Mouse (Mus musculus): ENCODE results near the gene Wbp2.

The Wbp2 gene

DNA sequence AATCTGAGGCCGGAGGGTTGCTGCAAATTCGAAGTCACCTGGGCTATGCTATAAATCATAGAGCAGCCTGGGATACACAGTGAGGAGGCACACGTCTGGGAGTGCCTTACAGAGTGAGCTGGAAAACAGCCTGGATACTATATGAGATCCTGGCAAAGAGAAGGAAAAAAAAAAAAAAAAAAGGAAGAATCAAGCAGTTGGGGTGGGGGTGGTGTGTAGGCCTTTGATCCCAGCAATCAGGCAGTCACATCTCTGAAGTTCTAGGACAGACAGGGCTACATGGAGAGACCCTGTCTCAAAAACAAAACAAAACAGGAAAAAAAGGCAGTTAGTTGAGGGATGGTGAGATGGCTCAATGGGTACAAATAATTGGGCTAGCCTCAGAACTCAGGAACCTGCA, 50.1 kb downstream of the Wbp2 start:
- no peak for DNase-seq (ENCODE audit: extremely low read depth, low read depth, low spot score)

DNA sequence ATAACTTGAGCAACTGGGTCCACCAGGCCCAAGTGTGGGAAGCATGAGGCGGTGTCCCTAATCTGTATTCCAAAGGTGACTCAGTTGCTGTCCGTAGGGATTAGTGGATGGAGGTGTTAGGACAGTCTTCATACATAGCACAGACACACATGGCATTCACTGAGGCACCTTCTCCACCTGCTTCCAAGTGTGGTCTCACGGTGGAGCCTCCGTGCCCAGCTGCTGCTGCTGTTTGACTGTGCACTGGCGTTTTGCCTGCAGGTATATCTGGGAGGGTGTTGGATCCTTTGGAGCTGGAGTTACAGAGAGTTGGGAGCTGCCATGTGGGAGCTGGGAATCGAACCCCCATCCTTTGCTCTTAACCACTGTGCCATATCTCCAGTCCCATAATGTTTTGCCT, 52.2 kb downstream of the Wbp2 start:
- DNase-seq (ENCODE audit: extremely low read depth, low read depth, low spot score), result no peak

DNA sequence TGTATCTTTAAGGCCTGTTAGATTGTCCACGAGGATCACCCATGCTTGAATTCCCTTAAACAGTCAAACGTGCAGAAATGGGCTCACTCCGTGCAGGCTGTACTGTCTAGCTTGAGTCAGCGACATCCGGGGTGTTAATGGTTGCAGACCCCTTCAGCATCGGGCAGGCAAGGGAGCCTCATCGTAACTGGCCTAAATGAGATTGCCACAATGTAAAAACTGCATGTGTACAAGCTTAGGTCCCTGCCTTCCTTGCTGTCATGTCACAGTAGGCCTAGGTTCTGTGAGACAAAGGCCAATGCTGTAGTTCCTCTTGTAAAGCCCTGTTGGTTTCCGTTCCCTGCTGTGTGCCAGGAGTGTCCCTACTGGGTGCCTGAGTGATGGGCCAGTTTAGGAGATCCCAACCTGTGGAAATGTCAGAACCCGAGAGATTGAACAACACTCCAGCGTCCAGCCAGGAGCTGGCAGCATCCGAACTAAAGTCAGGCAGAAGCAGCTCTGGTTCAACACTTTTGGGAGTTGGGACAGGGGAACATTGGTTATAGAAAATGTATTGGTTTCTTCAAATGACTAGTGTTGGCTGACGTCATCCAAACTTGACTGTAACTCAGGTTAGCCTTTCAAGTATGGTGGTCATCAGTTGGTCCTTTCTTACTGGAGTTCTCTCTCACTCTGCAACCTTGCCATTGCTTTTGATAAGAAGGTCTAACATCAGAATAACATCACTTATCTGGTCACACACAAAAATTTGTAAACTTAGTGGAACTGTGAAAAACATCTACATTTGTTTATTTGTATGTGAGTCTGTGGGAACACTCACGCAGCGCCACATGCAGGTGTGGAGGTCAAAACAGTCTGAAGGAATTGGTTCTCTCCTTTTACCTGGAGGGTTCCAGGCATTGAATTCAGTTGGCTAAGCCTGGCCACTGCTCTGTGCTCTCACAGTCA, 55.6 kb downstream of the Wbp2 start:
- no peak for DNase-seq (ENCODE audit: extremely low read depth, low read depth, low spot score)

DNA sequence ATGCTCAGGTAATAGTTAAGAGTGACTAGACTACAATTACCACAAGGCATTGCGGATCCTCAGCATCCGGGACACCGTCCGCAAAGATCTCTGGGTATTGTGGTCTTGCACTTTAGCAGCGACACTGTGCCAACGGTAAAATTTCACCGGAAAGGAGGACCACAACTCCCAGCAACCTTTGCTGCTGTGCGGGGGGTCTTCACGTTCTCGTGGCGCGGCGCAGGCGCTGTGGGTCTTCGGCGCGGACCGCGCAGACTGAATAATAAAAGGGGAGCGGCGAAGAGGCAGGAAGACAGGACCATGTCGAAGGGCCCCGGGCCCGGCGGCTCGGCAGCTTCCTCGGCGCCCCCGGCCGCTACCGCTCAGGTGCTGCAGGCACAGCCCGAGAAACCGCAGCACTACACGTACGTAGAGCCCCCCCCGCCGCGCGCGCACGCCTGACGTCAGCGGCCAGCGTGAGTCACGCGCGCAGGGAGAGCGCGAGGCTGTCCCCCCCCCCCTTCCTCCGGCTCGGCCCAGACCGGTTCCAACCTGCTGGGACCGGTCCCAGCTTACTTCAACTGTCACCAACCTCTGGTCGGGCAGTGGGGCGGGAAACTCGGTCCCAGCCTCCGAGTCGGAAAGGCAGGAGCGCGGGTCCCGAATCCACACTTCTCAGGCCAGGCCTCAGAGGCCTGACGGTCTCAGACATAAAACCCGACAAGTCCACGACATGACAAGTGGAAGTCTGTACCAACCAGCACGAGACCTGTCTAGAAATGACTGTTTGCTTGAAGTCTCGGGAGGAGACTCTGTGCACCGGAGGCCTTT, 56.5 kb downstream of the Wbp2 start, which contains the start of gene Unk:
Unk (plus strand) TSS at position 235 of the 810 bp plus-strand sequence.
- peak; percentile 87 for DNase-seq (ENCODE audit: extremely low read depth, low read depth, low spot score)

DNA sequence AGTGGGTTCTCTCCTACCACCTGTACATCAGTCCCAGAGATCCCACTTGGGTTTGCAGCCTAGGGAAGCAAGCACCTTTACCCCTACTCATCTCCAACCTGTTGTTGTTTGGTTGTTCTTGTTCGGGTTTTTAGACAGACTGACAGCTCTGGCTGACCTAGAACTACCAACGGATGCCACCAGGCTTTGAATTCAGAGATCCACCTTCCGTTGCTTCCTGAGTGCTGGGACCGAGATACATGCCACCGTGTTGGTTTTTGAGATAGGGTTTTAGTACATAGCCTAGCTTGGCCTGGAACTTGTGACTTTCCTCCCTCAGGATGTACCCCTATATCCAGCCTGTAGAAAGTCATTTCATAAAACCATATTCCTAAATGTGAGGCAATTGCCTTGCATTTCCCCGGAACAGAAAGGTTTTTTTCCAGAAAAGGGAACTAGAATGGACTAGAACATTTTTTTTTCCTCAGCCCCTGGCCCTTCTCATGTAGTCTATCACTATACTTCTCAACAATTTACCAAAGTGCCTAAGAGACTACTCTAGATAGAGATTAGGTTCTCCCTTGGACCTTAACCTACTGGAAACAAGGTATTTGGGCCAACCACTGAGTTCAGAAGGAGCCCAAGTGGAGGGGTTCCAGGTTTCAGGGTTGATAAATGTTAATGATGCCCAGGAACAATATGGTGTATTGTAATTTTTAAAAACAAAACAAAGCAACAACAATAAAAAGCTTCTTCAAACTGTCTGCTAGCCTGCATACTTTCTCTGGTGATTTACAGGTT, 57.5 kb downstream of the Wbp2 start:
- DNase-seq (ENCODE audit: extremely low read depth, low read depth, low spot score), result no peak
